Mouse (Mus musculus) forebrain, embryonic 10.5 days (tissue): ENCODE data around the gene Pkp2. TPM values are rescaled to one million over a fixed set of nuclear protein-coding genes. Genes with fewer than 3 reads are reported as not detected.
"Not testable (repeated sequence)": the region's sequence is repeated elsewhere in the genome, so short reads cannot be mapped to it uniquely, and the experiment has no call there.

Experiments
- DNase-seq: peaks from one replicate; pipeline ENCODE4 v3.0.0-alpha.2; 2017; ENCODE audit warnings: low spot score; ENCODE audit errors: extremely low spot score
- H3K27ac ChIP-seq: fragments of 300-500 bp; sonication (generic); 2 replicates; pipeline ENCODE4 v1.5.1; 2016; ENCODE audit warnings: mild to moderate bottlenecking
- H3K27me3 ChIP-seq: fragments of 300-500 bp; sonication (generic); 2 replicates; pipeline ENCODE4 v1.6.1; 2016; ENCODE audit warnings: mild to moderate bottlenecking; ENCODE audit not compliant: poor library complexity, severe bottlenecking
- H3K36me3 ChIP-seq: fragments of 300-500 bp; sonication (generic); replicated peaks from 2 replicates; pipeline ENCODE4 v1.6.1; 2016; ENCODE audit warnings: mild to moderate bottlenecking, moderate library complexity
- H3K4me1 ChIP-seq: fragments of 300-500 bp; sonication (generic); 2 replicates; pipeline ENCODE4 v1.6.1; 2016
- H3K4me3 ChIP-seq: fragments of 300-500 bp; sonication (generic); 2 replicates; pipeline ENCODE4 v1.5.1; 2016; ENCODE audit warnings: mild to moderate bottlenecking, moderate library complexity
- H3K9me3 ChIP-seq: fragments of 300-500 bp; sonication (generic); 2 replicates; pipeline ENCODE4 v1.6.1; 2016; ENCODE audit warnings: mild to moderate bottlenecking, moderate library complexity
- WGBS: fragments of 180-500 bp; shearing (Covaris S2); methylation state at CpG from one replicate; pipeline ENCODE4 v1.1.7; 2016; 5-methylcytosine and 5-hydroxymethylcytosine counted together
- polyA plus RNA-seq: library from polyadenylated mRNA; unstranded; fragments of >200 nt; fragmentation: Nextera tagmentation; extraction: Ambion mirVana; gene quantifications from 2 replicates; pipeline ENCODE4 v1.2.1, GENCODE M21; 2016

Pkp2 gene
- polyA plus RNA-seq, 1 experiment from 2014 or later, result 6.4 TPM

DNA sequence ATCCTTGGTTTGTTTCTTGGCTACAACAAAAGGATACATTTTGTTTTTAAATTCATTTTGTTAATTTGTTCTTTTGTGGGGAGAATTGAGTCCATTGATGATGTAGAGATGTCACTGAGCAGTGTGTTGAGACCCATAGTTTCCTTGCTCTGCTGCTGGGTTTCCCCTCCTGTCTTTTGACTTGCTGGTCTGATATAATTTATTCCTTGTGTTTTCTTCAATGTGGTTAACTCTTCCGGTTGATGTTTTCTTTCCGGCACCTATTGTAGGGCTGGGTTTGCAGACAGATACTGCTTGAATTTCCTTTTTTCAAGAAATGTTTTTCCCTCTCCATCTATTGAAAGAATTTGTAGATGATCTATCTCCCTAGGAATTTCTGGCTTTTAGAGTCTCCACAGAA, 20.8 kb downstream of the Pkp2 start:
- no peaks in the 10 kb centered on the region for H3K27me3 ChIP-seq
- peaks cover 2% of the 10 kb centered on the region; the same call in 1 of the 2 replicates for H3K9me3 ChIP-seq
- no peak for DNase-seq
- H3K4me1 ChIP-seq, result no peaks in the 10 kb centered on the region
- no peak overlapping the region for H3K27ac ChIP-seq
- WGBS, result 91% methylated on average over 2 of the region's 2 CpGs
- no peak overlapping the region for H3K4me3 ChIP-seq
- peaks cover 20% of the 10 kb centered on the region for H3K36me3 ChIP-seq

DNA sequence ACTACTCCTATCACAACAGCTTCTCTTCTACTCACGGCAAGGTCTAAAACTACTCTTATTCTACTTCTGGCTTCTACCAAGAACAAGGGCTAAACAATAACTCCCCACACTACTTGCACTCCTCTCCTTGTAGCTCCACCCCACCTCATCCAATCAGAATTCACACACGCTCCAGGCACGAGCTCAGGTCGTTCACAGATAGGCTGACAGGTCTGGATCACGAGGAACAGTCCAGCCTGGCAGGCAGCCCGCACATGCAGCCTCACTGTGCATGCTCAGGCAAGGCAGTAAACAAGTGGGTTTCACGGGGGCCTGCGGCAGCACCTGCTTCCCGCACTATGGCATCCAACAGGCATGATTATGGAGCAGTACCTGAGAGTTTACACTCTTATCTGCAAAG, 23.6 kb downstream of the Pkp2 start:
- H3K4me3 ChIP-seq, DNase-seq: not testable (repeated sequence)

DNA sequence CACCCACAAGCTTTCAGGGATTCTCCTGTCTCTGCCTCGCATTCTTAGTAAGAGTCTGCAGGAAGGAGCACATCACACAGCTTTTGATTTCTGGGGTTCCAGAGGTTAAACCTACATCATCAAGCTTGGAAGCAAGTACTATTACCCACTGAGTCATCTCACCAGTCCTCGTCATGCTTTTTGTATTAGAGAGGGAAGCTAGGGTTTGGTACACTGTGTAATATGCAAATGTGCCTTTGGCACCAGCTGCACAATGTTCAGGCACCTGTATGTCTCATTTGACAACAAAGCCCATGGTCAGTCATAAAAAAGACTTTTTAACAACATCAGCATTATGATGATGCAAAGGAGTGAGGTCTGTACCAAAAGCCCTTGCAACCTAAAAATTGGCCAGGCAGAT, 25.2 kb downstream of the Pkp2 start:
- Histone ChIP-seq H3K4me3 (no peak overlapping the region), H3K9me3 (peaks cover 2% of the 10 kb centered on the region; the same call in 1 of the 2 replicates), H3K27me3 (no peaks in the 10 kb centered on the region), H3K27ac (no peak overlapping the region), H3K36me3 (peaks cover 6% of the 10 kb centered on the region), H3K4me1 (no peaks in the 10 kb centered on the region)
- 89% methylated on average over 2 of the region's 2 CpGs for WGBS
- DNase-seq, result no peak

More for the DNA sequence above, 23.6 kb downstream of the Pkp2 start:
- H3K27me3 ChIP-seq, H3K9me3 ChIP-seq, H3K27ac ChIP-seq, H3K4me1 ChIP-seq: not testable (repeated sequence)
- H3K36me3 ChIP-seq, result peaks cover 10% of the 10 kb centered on the region
- WGBS, result 93% methylated on average over 9 of the region's 9 CpGs

DNA sequence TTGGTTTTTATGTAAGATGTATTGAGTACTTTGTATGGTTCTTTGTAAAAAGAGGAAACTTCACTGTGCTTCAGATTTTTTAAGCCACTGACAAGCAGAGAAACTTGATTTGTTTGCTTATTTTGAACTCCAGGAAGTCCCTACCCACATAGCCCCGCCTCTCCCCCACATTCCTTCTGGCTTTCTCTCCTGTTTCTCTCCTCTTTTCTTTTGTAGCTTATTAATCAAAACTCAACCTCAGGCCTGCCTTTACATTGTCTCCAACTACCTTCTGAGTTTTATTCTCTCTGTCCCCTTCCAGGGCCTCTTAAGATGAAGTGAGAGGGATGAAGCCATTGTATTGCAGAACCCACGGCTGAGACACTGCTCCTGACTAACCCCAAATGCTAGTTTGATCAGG, 31.6 kb downstream of the Pkp2 start:
- Histone ChIP-seq H3K9me3 (no peaks in the 10 kb centered on the region), H3K27ac (no peak overlapping the region)
- 71% methylated on average over 2 of the region's 2 CpGs for WGBS

DNA sequence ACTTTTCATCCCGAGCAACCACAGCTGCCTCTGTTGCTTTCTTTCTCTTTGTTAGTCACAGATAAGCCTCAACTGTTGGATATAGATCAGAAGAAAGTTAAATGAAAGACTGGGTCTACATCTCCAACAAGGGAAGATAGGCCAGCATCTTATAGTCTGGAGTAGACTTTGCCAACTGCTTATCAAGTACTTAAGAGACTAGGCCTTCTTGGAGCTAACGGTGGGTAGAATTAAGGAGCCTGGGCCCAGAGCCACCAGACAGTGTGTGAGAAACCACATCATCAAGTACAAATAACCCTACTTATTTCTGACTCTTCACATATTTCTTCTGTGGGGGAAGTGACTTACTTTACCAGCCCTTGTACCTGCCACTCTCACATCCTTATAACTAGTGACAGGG, 37.4 kb downstream of the Pkp2 start:
- no peaks in the 10 kb centered on the region for H3K27me3 ChIP-seq
- no peak overlapping the region for H3K4me3 ChIP-seq
- H3K9me3 ChIP-seq, result no peaks in the 10 kb centered on the region
- H3K27ac ChIP-seq, result no peak overlapping the region
- no peak for DNase-seq
- 86% methylated on average over 2 of the region's 2 CpGs for WGBS
- no peaks in the 10 kb centered on the region for H3K36me3 ChIP-seq
- H3K4me1 ChIP-seq, result peaks cover 8% of the 10 kb centered on the region

More for the DNA sequence above, 31.6 kb downstream of the Pkp2 start:
- Histone ChIP-seq H3K4me1 (no peaks in the 10 kb centered on the region), H3K4me3 (no peak overlapping the region), H3K27me3 (no peaks in the 10 kb centered on the region), H3K36me3 (no peaks in the 10 kb centered on the region)
- DNase-seq, result no peak

DNA sequence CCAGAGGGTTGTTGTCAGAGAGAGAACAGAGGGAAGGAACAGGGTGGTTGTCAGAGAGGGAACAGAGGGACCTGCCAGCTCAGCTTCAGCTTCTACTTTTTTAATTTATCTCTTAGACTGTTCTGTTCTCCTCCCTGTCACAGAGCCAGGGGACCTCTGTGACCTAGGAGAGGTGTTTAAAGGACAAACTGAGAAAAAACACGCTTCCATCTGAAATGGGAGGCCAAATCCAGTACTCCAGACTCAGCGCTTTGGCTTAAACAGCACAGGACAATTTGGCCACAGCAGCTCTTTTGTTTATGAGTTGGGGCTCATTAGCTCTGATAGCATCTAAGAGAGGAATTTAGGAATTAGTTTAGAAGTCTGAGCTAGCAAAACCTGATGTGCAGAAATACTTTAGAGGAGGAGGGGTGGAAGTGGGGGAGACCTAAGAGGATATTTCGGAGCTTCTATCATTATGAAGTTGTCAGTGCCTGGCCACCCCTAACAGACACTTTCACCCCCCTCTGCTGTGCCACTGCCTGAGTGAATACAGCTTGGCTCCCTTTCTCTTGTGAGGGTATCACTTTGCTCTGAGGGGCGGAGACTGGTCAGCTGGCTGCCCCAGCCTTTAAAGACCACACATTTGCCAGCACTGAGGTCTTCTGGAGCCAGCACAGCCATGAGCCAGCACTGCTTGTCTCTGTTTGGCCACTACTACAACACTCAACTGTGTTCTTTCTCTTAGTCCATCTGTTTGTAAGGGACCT, 40.4 kb downstream of the Pkp2 start:
- Histone ChIP-seq H3K4me3 (no peak overlapping the region), H3K36me3 (no peaks in the 10 kb centered on the region), H3K27me3 (no peaks in the 10 kb centered on the region), H3K9me3 (no peaks in the 10 kb centered on the region), H3K27ac (no peak overlapping the region), H3K4me1 (peaks cover 8% of the 10 kb centered on the region)
- 28% methylated on average over 4 of the region's 4 CpGs for WGBS
- DNase-seq, result peak; percentile 17

DNA sequence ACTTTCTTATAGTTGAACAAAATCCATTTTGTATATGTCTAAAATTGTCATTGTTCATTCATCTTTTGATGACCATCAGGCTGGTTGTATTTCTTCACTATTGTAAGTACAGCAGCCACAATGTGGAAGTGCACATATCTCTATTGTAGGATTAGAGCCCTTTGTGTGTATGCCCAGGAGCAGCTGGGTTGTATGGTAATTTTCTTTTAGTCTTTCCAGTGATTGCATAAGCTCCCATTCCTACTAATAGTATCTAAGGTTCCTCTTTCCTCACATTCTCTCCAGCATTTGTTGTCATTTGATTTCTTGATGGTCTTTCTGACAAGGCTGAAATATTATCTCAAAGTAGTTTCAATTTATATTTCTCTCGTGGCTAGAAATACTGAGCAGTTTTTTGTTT, 42.1 kb downstream of the Pkp2 start:
- peaks cover 8% of the 10 kb centered on the region for H3K4me1 ChIP-seq
- DNase-seq, result no peak
- no peak overlapping the region for H3K27ac ChIP-seq
- H3K9me3 ChIP-seq, result no peaks in the 10 kb centered on the region
- 86% methylated on average over 1 of the region's 1 CpGs for WGBS
- H3K36me3 ChIP-seq, result no peaks in the 10 kb centered on the region
- H3K27me3 ChIP-seq, result no peaks in the 10 kb centered on the region
- H3K4me3 ChIP-seq, result no peak overlapping the region

DNA sequence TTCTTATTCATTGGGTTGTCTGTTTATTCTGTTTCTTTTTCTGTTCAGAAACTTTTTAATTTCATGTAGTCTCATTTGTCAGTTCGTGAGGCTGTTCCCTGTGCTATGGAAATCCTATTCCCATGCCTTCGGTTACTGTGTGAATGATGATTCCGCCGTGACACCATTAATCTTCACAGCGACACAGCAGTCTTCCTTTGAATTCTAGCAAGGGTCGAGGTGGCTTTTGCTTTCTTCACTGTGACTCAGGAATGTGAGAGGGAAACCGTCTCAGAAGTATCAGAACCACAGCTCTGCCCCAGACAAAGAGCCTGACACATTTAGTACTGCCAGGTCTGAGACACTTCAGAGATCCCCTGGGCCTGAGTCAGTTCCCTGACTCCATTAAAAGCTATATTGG, 42.8 kb downstream of the Pkp2 start:
- H3K27ac ChIP-seq, result no peak overlapping the region
- peaks cover 8% of the 10 kb centered on the region for H3K4me1 ChIP-seq
- H3K27me3 ChIP-seq, result no peaks in the 10 kb centered on the region
- H3K36me3 ChIP-seq, result no peaks in the 10 kb centered on the region
- DNase-seq, result no peak
- H3K9me3 ChIP-seq, result no peaks in the 10 kb centered on the region
- H3K4me3 ChIP-seq, result no peak overlapping the region
- WGBS, result 85% methylated on average over 7 of the region's 7 CpGs

DNA sequence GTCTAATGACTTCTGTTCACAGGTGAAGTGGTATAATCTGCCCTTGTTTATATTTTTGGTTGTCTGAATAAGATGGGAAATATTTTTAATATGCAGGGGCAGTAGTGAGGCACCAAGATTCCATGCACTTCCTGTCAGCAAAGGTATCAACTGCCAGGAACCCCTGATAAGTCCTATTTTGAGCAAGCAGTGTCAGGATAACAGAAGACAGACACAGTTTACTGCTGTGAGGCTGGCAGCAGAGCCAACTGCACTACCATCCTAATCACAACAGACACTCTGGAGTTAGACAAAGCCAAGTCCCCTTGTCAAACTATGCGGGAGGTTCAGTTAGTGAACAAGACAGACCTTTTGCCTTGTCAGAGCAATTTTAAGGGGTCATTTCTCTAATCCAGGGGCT, 43.6 kb downstream of the Pkp2 start:
- WGBS, result 90% methylated on average over 1 of the region's 1 CpGs
- H3K4me3 ChIP-seq, result no peak overlapping the region
- H3K36me3 ChIP-seq, result no peaks in the 10 kb centered on the region
- H3K9me3 ChIP-seq, result no peaks in the 10 kb centered on the region
- peaks cover 8% of the 10 kb centered on the region for H3K4me1 ChIP-seq
- no peak overlapping the region for H3K27ac ChIP-seq
- no peaks in the 10 kb centered on the region for H3K27me3 ChIP-seq
- no peak for DNase-seq

DNA sequence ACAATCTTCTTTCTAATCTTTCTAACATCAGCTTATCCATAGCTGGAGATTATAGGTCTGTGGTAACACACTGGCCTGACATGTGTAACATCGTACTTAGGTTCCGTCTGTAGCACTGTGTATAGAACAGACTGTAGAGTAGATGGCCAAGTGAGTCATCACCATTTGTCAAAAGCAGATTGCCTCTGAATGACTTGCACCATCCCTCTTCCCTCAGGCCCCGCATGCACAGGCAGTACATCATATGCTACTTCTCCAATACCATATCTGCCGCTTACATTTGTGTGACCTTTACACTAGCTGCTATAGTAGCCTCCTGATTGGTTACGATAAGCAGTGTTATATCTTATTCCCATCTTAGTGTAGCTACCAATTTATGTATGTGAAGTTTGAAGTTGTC, 47.8 kb downstream of the Pkp2 start:
- DNase-seq, result no peak
- 94% methylated on average over 5 of the region's 5 CpGs for WGBS
- Histone ChIP-seq H3K4me3 (no peak overlapping the region), H3K36me3 (no peaks in the 10 kb centered on the region), H3K27me3 (no peaks in the 10 kb centered on the region), H3K27ac (no peak overlapping the region), H3K4me1 (no peaks in the 10 kb centered on the region), H3K9me3 (no peaks in the 10 kb centered on the region)

DNA sequence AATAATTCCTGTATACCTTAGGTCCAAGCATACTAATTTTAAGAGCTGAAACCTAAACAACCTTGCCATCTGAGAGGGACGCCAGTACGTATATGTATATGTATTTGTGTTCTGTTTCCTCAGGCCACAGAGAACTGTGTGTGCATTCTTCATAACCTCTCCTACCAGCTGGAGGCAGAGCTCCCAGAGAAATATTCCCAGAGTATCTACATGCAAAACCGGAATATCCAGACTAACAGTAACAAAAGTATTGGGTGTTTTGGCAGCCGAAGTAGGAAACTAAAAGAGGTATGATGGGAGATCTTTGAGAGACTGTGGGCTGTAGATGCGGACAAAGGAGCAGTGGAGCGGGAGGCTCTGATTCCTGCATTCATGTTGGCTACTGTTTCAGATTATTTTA, 48.4 kb downstream of the Pkp2 start:
- Histone ChIP-seq H3K4me1 (no peaks in the 10 kb centered on the region), H3K27me3 (no peaks in the 10 kb centered on the region), H3K9me3 (no peaks in the 10 kb centered on the region), H3K36me3 (no peaks in the 10 kb centered on the region), H3K4me3 (no peak overlapping the region), H3K27ac (no peak overlapping the region)
- WGBS, result 93% methylated on average over 6 of the region's 6 CpGs
- DNase-seq, result no peak

DNA sequence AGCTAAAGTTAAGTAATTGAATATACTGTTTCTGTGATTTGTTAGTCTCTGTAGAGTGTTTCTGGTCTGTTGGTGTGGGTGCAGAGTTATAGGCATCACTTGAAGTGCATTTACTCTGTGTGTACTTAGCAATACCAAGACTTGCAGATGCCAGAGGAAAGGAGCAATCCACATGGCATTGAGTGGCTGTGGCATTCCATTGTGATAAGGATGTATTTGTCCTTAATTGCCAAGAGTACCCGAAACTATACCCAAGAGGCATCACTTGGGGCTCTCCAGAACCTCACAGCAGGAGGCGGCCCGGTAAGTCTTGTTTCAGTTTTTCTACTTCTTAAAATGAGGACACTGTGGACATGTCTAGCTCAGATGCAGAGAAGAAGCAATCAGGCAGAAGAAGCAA, 49.3 kb downstream of the Pkp2 start:
- DNase-seq, result no peak
- no peaks in the 10 kb centered on the region for H3K9me3 ChIP-seq
- no peaks in the 10 kb centered on the region for H3K36me3 ChIP-seq
- no peaks in the 10 kb centered on the region for H3K27me3 ChIP-seq
- no peak overlapping the region for H3K27ac ChIP-seq
- 91% methylated on average over 3 of the region's 3 CpGs for WGBS
- no peak overlapping the region for H3K4me3 ChIP-seq
- no peaks in the 10 kb centered on the region for H3K4me1 ChIP-seq

DNA sequence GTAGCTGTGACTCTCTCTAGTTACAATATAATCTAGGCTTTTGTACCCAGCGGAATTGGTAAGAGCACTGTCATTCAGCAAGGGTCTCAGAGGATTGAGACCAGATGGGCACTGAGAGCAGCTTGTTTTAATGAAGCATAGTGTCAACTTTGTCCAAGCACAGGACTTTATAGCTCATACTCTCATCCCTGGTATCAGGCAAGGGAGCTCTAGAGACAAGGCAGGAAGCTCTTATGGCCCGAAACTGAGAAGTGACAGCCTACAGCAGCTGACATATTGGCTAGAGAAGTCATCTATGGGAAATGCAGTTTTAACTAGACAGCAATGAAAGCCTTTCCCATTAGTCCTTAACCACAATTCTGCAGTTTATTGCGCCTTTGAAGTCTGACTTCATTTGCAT, 59.9 kb downstream of the Pkp2 start:
- Histone ChIP-seq H3K27me3 (no peaks in the 10 kb centered on the region), H3K36me3 (no peaks in the 10 kb centered on the region), H3K27ac (no peak overlapping the region), H3K4me3 (no peak overlapping the region), H3K9me3 (no peaks in the 10 kb centered on the region), H3K4me1 (peaks cover 12% of the 10 kb centered on the region)
- DNase-seq, result no peak
- 69% methylated on average over 3 of the region's 3 CpGs for WGBS

DNA sequence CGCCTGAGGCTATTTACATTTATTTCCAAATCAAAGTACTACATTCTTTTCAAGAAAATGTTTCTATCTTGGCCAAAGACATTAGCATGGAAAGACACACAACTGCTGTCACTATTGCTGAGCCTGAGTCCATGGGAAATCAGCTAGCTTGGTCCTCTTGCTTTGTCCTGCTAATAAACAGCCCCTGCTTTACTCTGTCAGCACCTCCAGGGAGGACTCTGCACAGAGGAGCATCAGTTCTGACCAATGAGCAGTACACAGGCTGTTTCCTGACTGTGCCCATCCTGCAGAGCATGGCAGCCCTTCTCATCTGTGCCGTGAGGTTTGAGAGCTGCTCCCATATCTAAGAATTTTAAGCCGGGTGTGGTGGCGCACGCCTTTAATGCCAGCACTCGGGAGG, 60.6 kb downstream of the Pkp2 start:
- H3K9me3 ChIP-seq, result no peaks in the 10 kb centered on the region
- H3K27me3 ChIP-seq, result no peaks in the 10 kb centered on the region
- no peaks in the 10 kb centered on the region for H3K36me3 ChIP-seq
- no peak for DNase-seq
- no peak overlapping the region for H3K27ac ChIP-seq
- no peak overlapping the region for H3K4me3 ChIP-seq
- H3K4me1 ChIP-seq, result peaks cover 12% of the 10 kb centered on the region
- 92% methylated on average over 6 of the region's 6 CpGs for WGBS
